Mouse (Mus musculus) urinary bladder, postnatal 36 days (tissue): Measurements from ENCODE around the gene Fam217a.
"Not testable (repeated sequence)": the region's sequence is repeated elsewhere in the genome, so short reads cannot be mapped to it uniquely, and the experiment has no call there.

Experiments
- DNase-seq, 2 experiments: peaks; one replicate each; pipeline ENCODE4 v3.0.0; 2022; ENCODE audit warnings: low spot score in 2 of 2, mixed read lengths in 1 of 2

Fam217a gene

GRCm38 (mm10) chr13:34874736-34875135, 49.4 kb downstream of the Fam217a start:
- DNase-seq, result peak in 1 of 2 experiments; percentile 8

- DNase-seq, result peak; percentile 89 to 95
Observed at GRCm38 (mm10) chr13:34873801-34874681, 50.1 kb downstream of the Fam217a start.

- DNase-seq, result peak in 1 of 2 experiments; percentile 15
Observed at GRCm38 (mm10) chr13:34864420-34865169, 59.5 kb downstream of the Fam217a start.

GRCm38 (mm10) chr13:34861166-34861565, 62.9 kb downstream of the Fam217a start:
- DNase-seq, result not testable (repeated sequence)
